Mouse (Mus musculus): Measurements from ENCODE around the gene Pitpna. TPM values are rescaled to one million over a fixed set of nuclear protein-coding genes. Genes with fewer than 3 reads are reported as not detected.
A peak's percentile ranks its signal among the peaks of the same experiment; 100 is the strongest.
"Not testable (repeated sequence)": the region's sequence is repeated elsewhere in the genome, so short reads cannot be mapped to it uniquely, and the experiment has no call there.

Pitpna gene
- total RNA-seq (2021): 100 to 1,000 TPM; 315 to 349 TPM

GRCm38 (mm10) chr11:75587493-75588284 is at the start of gene Pitpna:
Gene Pitpna (plus strand): TSS chr11:75588097.
- DNase-seq (ENCODE audit: low spot score in 2 of 2): peak; percentile 95 to 97
- intact Hi-C loops (cut with DNase I): no loop called here

GRCm38 (mm10) chr11:75538184-75538969 is 49.5 kb upstream of the Pitpna start:
- no peak for DNase-seq (ENCODE audit: low spot score in 2 of 2)
- intact Hi-C loops (cut with DNase I): no loop called here

GRCm38 (mm10) chr11:75538970-75539299 is 49.0 kb upstream of the Pitpna start:
- intact Hi-C loops (cut with DNase I): no loop called here
- DNase-seq (ENCODE audit: low spot score in 2 of 2): no peak

- no peak for DNase-seq (ENCODE audit: low spot score in 2 of 2)
- intact Hi-C loops (cut with DNase I): no loop called here
These were observed 47.7 kb upstream of the Pitpna start for GRCm38 (mm10) chr11:75540209-75540608.

- intact Hi-C loops (cut with DNase I): no loop called here
- DNase-seq (ENCODE audit: low spot score in 2 of 2): peak in 1 of 2 experiments; percentile 50
These were observed 47.0 kb upstream of the Pitpna start for GRCm38 (mm10) chr11:75540710-75541581.

GRCm38 (mm10) chr11:75544713-75545112 is 43.2 kb upstream of the Pitpna start:
- intact Hi-C loops (cut with DNase I): no loop called here
- DNase-seq (ENCODE audit: low spot score in 2 of 2): no peak

- intact Hi-C loops (cut with DNase I): no loop called here
- no peak for DNase-seq (ENCODE audit: low spot score in 2 of 2)
These were observed 41.8 kb upstream of the Pitpna start for GRCm38 (mm10) chr11:75546057-75546456.

- no peak for DNase-seq (ENCODE audit: low spot score in 2 of 2)
- intact Hi-C loops (cut with DNase I): no loop called here
These were observed 38.2 kb upstream of the Pitpna start for GRCm38 (mm10) chr11:75549658-75550111.

GRCm38 (mm10) chr11:75550200-75550946 is 37.5 kb upstream of the Pitpna start:
- intact Hi-C loops (cut with DNase I): no loop called here
- DNase-seq (ENCODE audit: low spot score in 2 of 2): no peak

GRCm38 (mm10) chr11:75551321-75551720 is 36.6 kb upstream of the Pitpna start:
- DNase-seq (ENCODE audit: low spot score in 2 of 2): no peak
- intact Hi-C loops (cut with DNase I): no loop called here

- intact Hi-C loops (cut with DNase I): no loop called here
These were observed 35.9 kb upstream of the Pitpna start for GRCm38 (mm10) chr11:75551961-75552441.

GRCm38 (mm10) chr11:75552906-75553482 is 34.9 kb upstream of the Pitpna start:
- no peak for DNase-seq (ENCODE audit: low spot score in 2 of 2)
- intact Hi-C loops (cut with DNase I): no loop called here

More at GRCm38 (mm10) chr11:75551961-75552441, 35.9 kb upstream of the Pitpna start:
- DNase-seq (ENCODE audit: low spot score in 2 of 2): no peak

GRCm38 (mm10) chr11:75556006-75556405 is 31.9 kb upstream of the Pitpna start:
- intact Hi-C loops (cut with DNase I); DNase-seq (ENCODE audit: low spot score in 2 of 2): not testable (repeated sequence)

GRCm38 (mm10) chr11:75557142-75557541 is 30.8 kb upstream of the Pitpna start:
- DNase-seq (ENCODE audit: low spot score in 2 of 2): no peak
- intact Hi-C loops (cut with DNase I): no loop called here

- intact Hi-C loops (cut with DNase I): no loop called here
- no peak for DNase-seq (ENCODE audit: low spot score in 2 of 2)
These were observed 29.8 kb upstream of the Pitpna start for GRCm38 (mm10) chr11:75558101-75558500.

GRCm38 (mm10) chr11:75559870-75560504 is 27.9 kb upstream of the Pitpna start:
- DNase-seq (ENCODE audit: low spot score in 2 of 2): no peak
- intact Hi-C loops (cut with DNase I): no loop called here

GRCm38 (mm10) chr11:75560530-75561409 is 27.1 kb upstream of the Pitpna start:
- no peak for DNase-seq (ENCODE audit: low spot score in 2 of 2)
- intact Hi-C loops (cut with DNase I): no loop called here

All from left cerebral cortex, postnatal 36 days (tissue).